Mouse (Mus musculus) bone marrow, adult 2 months (tissue): Measurements from ENCODE around the gene Ctbp2. TPM values are rescaled to one million over a fixed set of nuclear protein-coding genes. Genes with fewer than 3 reads are reported as not detected.

ENCODE experiments used
- H3K27ac ChIP-seq: fragments of 200-500 bp; 2 replicates; pipeline ENCODE4 v1.5.1; 2012; ENCODE audit warnings: low read depth, mild to moderate bottlenecking, control low read depth, inconsistent platforms, low read length; ENCODE audit not compliant: control insufficient read depth, poor library complexity, insufficient read depth
- H3K4me1 ChIP-seq: fragments of 200-500 bp; 2 replicates; pipeline ENCODE4 v1.6.1; 2011; ENCODE audit warnings: low read length; ENCODE audit not compliant: control insufficient read depth, insufficient read depth
- H3K4me3 ChIP-seq: fragments of 200-500 bp; replicated peaks from 2 replicates; pipeline ENCODE3; 2011; ENCODE audit warnings: mild to moderate bottlenecking, low read depth, low read length, control low read depth; ENCODE audit not compliant: control insufficient read depth
- CTCF ChIP-seq: fragments of 200-500 bp; IDR thresholded peaks from 2 replicates; pipeline ENCODE4 v1.5.1; 2011; ENCODE audit warnings: low read length, control low read depth; ENCODE audit not compliant: control insufficient read depth, insufficient read depth
- POLR2A ChIP-seq: fragments of 200-500 bp; IDR thresholded peaks from 2 replicates; pipeline ENCODE4 v1.6.1; 2011; ENCODE audit warnings: low read depth, mild to moderate bottlenecking, control low read depth, low read length, borderline replicate concordance; ENCODE audit not compliant: control insufficient read depth
- WGBS: fragments of 180-500 bp; shearing (Covaris S2); methylation state at CpG from one replicate; pipeline ENCODE4 v1.1.7; 2018; 5-methylcytosine and 5-hydroxymethylcytosine counted together
- polyA plus RNA-seq: library from polyadenylated mRNA; stranded (reverse); fragments of >200 nt; gene quantifications from 2 replicates; pipeline ENCODE4 v1.2.4, GENCODE M21; 2011; ENCODE audit warnings: low replicate concordance; ENCODE audit not compliant: missing spikeins, insufficient read depth, insufficient read length

Gene Ctbp2
- polyA plus RNA-seq = 1.9 and 33.5 TPM in 2 replicates

DNA sequence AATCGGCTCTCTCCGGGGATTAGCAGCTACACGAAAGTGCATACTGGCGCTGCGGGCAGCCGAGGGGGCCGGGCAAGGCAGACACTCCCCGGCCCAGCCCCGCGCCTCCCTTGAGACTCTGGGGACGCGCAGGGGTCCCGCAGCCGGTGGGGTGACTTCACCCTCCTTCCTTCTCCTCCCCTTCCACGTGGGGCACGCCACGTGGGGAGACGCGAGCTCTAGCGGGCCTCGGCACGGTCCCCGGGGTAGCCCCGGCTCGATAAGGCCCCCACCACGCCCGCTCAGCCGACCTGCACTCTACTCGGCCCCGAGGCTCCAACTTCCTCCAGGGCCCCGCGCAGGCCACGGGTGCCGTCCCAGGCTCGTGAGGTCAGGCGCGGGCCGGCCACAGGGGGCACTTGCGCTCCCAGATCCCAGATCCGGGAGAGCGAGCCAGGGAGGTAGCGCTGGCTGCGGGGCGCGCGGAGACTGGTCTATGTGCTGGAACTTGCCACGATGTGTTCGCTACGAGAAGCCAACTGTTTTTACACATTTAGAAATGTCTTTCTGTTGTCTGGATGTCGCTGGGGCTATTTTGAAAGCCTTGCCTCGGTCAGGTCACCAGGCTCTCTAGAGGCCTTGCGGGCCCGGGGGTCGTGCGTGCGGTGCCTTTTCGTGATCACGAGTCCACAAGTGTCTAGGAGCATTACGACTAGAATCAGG is at the start of gene Ctbp2:
Ctbp2 (minus strand) TSS at position 356 of the 702 bp plus-strand sequence.
- H3K4me1 ChIP-seq = no peaks in the 10 kb centered on the region; the same call in 1 of the 2 replicates
- H3K27ac ChIP-seq = peak within 1 kb of the TSS; percentile 80
- TF ChIP-seq POLR2A = peak; percentile 6; the same call in 1 of the 2 replicates
- peak; percentile 24; the same call in 1 of the 2 replicates for TF ChIP-seq CTCF
- peak within 1 kb of the TSS; percentile 69 for H3K4me3 ChIP-seq
- WGBS = 1% methylated on average over 59 of the region's 59 CpGs

- H3K4me3 ChIP-seq = no peak overlapping the region
- H3K4me1 ChIP-seq = no peaks in the 10 kb centered on the region
- TF ChIP-seq CTCF = no peak
- TF ChIP-seq POLR2A = no peak
- WGBS = 79% methylated on average over 4 of the region's 4 CpGs
- no peak overlapping the region for H3K27ac ChIP-seq
Observed at GRCm38 (mm10) chr7:133171403-133172032, 47.4 kb upstream of the Ctbp2 start.

DNA sequence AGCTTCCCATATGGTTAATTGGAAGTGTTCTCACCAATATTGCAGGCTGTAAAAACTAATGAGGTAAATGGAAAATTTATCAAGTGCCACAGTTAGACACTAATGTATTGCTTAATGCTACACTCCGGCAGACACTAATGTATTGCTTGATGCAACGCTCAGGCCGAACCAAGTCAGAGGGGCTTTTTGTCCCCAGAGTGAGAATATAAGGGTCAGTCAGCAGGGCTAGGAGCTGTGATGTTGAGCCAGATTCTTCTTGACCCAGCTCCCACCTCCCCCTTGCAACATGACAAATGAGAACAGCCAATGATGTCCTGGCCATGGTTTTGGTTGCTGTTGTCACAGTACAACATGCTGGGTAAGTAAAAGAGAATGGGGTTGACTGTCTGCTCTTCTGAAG is 44.8 kb upstream of the Ctbp2 start:
- WGBS = 82% methylated on average over 3 of the region's 3 CpGs

GRCm38 (mm10) chr7:133167903-133168302 is 43.7 kb upstream of the Ctbp2 start:
- Histone ChIP-seq H3K4me3 (no peak overlapping the region), H3K27ac (no peak overlapping the region), H3K4me1 (no peaks in the 10 kb centered on the region)
- WGBS = 75% methylated on average over 2 of the region's 2 CpGs
- no peak for TF ChIP-seq POLR2A
- no peak for TF ChIP-seq CTCF

More for the DNA sequence above, 44.8 kb upstream of the Ctbp2 start:
- H3K4me3 ChIP-seq = no peak overlapping the region
- TF ChIP-seq CTCF (no peak), POLR2A (no peak)
- no peak overlapping the region for H3K27ac ChIP-seq
- no peaks in the 10 kb centered on the region for H3K4me1 ChIP-seq

GRCm38 (mm10) chr7:133164770-133165169 is 40.6 kb upstream of the Ctbp2 start:
- Histone ChIP-seq H3K27ac (no peak overlapping the region), H3K4me3 (no peak overlapping the region), H3K4me1 (no peaks in the 10 kb centered on the region; the same call in 1 of the 2 replicates)
- 54% methylated on average over 2 of the region's 2 CpGs for WGBS
- TF ChIP-seq CTCF (no peak), POLR2A (no peak)

DNA sequence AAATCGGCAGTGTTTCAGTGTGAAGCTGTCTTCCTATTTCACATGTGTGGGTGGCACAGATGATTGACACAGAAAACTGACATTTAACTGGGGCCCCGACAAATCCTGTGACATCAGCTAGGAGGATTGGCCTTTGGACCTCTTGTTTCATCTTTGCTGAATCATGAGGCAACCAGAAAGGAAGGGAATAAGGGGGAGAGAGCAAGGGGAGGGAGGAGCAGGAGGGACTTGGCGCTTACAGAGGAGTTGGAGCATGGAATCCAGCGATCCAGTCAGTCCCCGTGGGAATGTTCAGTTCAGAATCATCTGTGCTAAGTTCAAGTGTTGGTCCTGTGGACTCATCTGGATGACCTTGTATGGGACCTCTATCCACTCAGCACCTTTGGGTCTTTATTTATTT is 38.9 kb upstream of the Ctbp2 start:
- Histone ChIP-seq H3K4me3 (no peak overlapping the region), H3K27ac (no peak overlapping the region), H3K4me1 (no peaks in the 10 kb centered on the region; the same call in 1 of the 2 replicates)
- TF ChIP-seq POLR2A (no peak), CTCF (no peak)
- 59% methylated on average over 5 of the region's 5 CpGs for WGBS

DNA sequence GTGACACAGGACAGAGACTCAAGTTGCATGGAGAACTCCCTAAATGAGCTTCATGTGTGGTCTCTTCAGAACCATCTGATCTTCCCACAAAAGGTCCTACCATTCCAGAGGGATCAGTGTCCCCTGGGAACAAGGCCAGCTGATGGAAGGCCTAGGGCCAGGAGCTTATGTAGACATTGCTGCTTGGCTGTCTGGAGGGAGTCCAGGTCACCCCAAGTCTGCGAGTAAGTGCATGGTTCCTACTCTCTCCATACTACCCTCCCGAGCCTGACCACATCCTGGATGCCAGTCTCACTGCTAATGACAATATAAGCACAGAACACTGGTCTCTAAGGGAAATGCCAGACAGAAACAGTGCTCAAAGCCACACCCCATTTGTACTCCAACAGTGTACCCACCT is 38.0 kb upstream of the Ctbp2 start:
- no peak overlapping the region for H3K27ac ChIP-seq

DNA sequence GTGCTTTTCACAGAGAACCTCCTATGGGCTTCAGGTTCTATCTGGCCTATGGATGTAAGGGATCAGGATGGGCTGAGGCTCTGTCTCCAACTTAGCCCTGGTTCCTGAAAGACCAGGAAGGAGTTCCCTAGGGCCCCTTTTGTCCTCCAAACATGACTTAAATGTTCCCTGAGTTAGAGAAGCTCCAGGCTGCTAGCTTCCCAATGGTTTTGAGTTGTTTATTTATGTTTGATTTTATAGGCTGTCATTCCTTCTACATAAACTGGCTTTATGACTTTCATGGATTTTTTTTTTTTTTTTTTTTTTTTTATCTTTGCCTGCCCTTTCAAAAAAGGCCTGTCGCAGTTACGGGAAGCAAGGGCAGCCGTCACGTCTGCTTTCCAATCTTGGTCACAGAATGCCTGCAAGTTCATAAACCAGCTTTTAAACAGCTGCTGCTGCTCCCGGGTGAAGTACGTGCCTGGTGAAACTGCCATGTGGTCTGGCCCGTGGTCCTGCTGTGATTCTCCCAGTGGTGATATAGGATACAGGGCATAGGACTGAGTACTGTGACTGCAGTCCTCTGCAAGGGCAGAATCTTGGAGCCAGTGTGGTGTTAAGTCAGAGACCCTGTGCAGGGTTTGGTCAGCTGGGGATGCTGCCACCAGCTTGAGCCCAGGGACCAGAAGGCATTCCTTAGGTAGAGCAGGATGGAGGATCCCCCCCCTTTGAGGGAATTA is 37.4 kb upstream of the Ctbp2 start:
- Histone ChIP-seq H3K27ac (no peak overlapping the region), H3K4me3 (no peak overlapping the region), H3K4me1 (no peaks in the 10 kb centered on the region; the same call in 1 of the 2 replicates)
- TF ChIP-seq CTCF (no peak), POLR2A (no peak)
- WGBS = 74% methylated on average over 7 of the region's 7 CpGs

More for the DNA sequence above, 38.0 kb upstream of the Ctbp2 start:
- H3K4me1 ChIP-seq = no peaks in the 10 kb centered on the region; the same call in 1 of the 2 replicates
- WGBS = 6% methylated on average over 2 of the region's 2 CpGs
- no peak overlapping the region for H3K4me3 ChIP-seq
- no peak for TF ChIP-seq POLR2A
